Mouse (Mus musculus): ENCODE results near the gene Trp53bp2.

DNA sequence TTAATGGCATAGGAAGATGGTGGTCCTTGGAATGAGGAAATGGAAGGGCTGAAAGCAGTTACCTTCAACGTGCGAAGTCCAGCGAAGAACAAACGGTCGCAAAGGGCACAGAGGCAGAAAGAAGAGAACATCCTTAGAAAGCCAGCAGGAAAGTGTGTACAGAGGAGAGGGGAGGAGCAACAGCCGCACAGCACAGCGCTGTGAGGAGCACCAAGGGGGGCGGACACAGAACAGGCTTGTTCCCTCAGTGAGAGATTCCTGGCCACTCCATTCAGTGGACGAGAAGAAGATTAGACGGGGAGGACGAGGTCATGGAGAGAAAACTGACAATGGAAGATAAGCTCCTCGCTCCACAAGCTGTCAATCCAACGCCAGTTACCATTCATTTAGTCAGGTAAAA is 5.9 kb upstream of the Trp53bp2 start:
- TF ChIP-seq POLR2A (IDR thresholded peaks at IDR 0.05; ENCODE audit: insufficient read depth, low read length): no peak
- no peak for TF ChIP-seq EP300 (IDR thresholded peaks at IDR 0.05; ENCODE audit: insufficient read depth, low read depth, low read length)
